Mouse (Mus musculus) myocyte (in vitro differentiated cells): ENCODE results near the gene Cd37. TPM values are rescaled to one million over a fixed set of nuclear protein-coding genes. Genes with fewer than 3 reads are reported as not detected.

Source experiments
- H3K27me3 ChIP-seq: one replicate; pipeline ENCODE4 v1.6.1; 2011; ENCODE audit not compliant: control insufficient read depth, insufficient read depth, insufficient read length
- H3K36me3 ChIP-seq: one replicate; pipeline ENCODE4 v1.6.1; 2011; ENCODE audit not compliant: control insufficient read depth, insufficient read depth
- H3K4me2 ChIP-seq: one replicate; pipeline ENCODE4 v1.6.1; 2011; ENCODE audit warnings: low read depth, control low read depth
- H3K4me3 ChIP-seq: one replicate; pipeline ENCODE4 v1.5.1; 2011; ENCODE audit warnings: mild to moderate bottlenecking, control low read depth, moderate library complexity
- H3K79me2 ChIP-seq: one replicate; pipeline ENCODE4 v1.6.1; 2011; ENCODE audit not compliant: control insufficient read depth, insufficient read depth
- H3ac ChIP-seq: one replicate; pipeline ENCODE4 v1.6.1; 2011; ENCODE audit not compliant: control insufficient read depth, insufficient read length
- CEBPB ChIP-seq: IDR thresholded peaks from 2 replicates; pipeline ENCODE4 v1.6.1; 2011; ENCODE audit warnings: mild to moderate bottlenecking, moderate library complexity; ENCODE audit not compliant: poor library complexity, insufficient read depth, severe bottlenecking
- E2F4 ChIP-seq: IDR thresholded peaks from one replicate; pipeline ENCODE4 v1.6.1; 2011; ENCODE audit warnings: mild to moderate bottlenecking, control low read depth, moderate library complexity; ENCODE audit not compliant: insufficient read depth
- MAX ChIP-seq: IDR thresholded peaks from one replicate; pipeline ENCODE4 v1.6.1; 2011; ENCODE audit warnings: low read depth, mild to moderate bottlenecking, control low read depth
- MYOD1 ChIP-seq, 3 experiments: IDR thresholded peaks; one replicate each; pipeline ENCODE4 v1.6.1; 2011; ENCODE audit warnings: control low read depth in 2 of 3, low read depth in 2 of 3, mild to moderate bottlenecking in 2 of 3, moderate library complexity in 1 of 3; ENCODE audit not compliant: insufficient read length in 2 of 3, control insufficient read depth in 1 of 3
- MYOG ChIP-seq, 3 experiments: IDR thresholded peaks; one replicate each; pipeline ENCODE4 v1.6.1; 2011; ENCODE audit warnings: control low read depth in 2 of 3, low read depth in 2 of 3, mild to moderate bottlenecking in 2 of 3; ENCODE audit not compliant: insufficient read length in 2 of 3, control insufficient read depth in 1 of 3, insufficient read depth in 1 of 3
- POLR2A ChIP-seq: IDR thresholded peaks from one replicate; pipeline ENCODE4 v1.6.1; 2011; ENCODE audit warnings: low read depth, mild to moderate bottlenecking, control low read depth, moderate library complexity; ENCODE audit not compliant: insufficient read length
- POLR2AphosphoS2 ChIP-seq: IDR thresholded peaks from one replicate; pipeline ENCODE4 v1.6.1; 2011; ENCODE audit warnings: low read depth, control low read depth; ENCODE audit not compliant: insufficient read length
- REST ChIP-seq: IDR thresholded peaks from one replicate; pipeline ENCODE4 v1.6.1; 2011; ENCODE audit warnings: mild to moderate bottlenecking, control low read depth, moderate library complexity; ENCODE audit not compliant: insufficient read depth, insufficient read length
- SRF ChIP-seq: IDR thresholded peaks from one replicate; pipeline ENCODE4 v1.6.1; 2011; ENCODE audit warnings: low read depth; ENCODE audit not compliant: control insufficient read depth, insufficient read length
- TCF12 ChIP-seq: IDR thresholded peaks from one replicate; pipeline ENCODE4 v1.6.1; 2011; ENCODE audit warnings: mild to moderate bottlenecking, control low read depth; ENCODE audit not compliant: poor library complexity, insufficient read depth, severe bottlenecking
- TCF3 ChIP-seq: IDR thresholded peaks from one replicate; pipeline ENCODE4 v1.6.1; 2011; ENCODE audit warnings: low read depth, control low read depth; ENCODE audit not compliant: insufficient read length
- USF1 ChIP-seq: IDR thresholded peaks from one replicate; pipeline ENCODE4 v1.6.1; 2011; ENCODE audit warnings: low read depth, mild to moderate bottlenecking, control low read depth, moderate library complexity
- polyA plus RNA-seq: library from polyadenylated mRNA; unstranded; fragments of >200 nt; fragmentation: generic; extraction: Trizol; gene quantifications from one replicate; pipeline ENCODE4 v1.2.1, GENCODE M21; 2012; ENCODE audit warnings: missing spikeins

Cd37 gene
- polyA plus RNA-seq, 1 experiment, result 0.18 TPM

DNA sequence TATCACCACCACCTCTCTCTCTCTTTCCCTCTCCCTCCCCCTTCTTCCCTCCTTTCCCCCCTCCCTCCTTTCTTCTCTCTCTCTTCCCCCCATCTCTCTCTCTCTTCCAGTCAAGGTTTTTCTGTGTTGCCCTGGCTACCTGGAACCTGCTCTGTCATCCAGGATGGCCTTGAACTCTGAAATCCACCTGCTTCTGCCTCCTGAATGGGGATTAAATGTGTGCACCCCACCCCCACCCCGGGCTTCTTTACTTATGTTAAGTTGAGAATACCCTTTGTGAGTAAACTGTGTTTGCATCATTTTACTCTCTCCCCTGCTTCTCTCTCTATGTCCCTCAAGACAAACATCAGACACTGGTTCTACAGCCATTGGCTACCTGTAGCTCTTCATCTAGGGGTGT is 26.6 kb upstream of the Cd37 start:
- peaks cover 87% of the 10 kb centered on the region for H3K27me3 ChIP-seq
- H3ac ChIP-seq, result no peak overlapping the region
- H3K4me3 ChIP-seq, result no peak overlapping the region
- no peaks in the 10 kb centered on the region for H3K36me3 ChIP-seq
- no peak overlapping the region for H3K4me2 ChIP-seq
- TF ChIP-seq POLR2AphosphoS2 (no peak), MYOD1 (IDR thresholded peaks at IDR 0.05; ENCODE audit: control insufficient read depth in 1 of 3, insufficient read length in 2 of 3, low read depth in 2 of 3) (no peak)
- no peaks in the 10 kb centered on the region for H3K79me2 ChIP-seq

DNA sequence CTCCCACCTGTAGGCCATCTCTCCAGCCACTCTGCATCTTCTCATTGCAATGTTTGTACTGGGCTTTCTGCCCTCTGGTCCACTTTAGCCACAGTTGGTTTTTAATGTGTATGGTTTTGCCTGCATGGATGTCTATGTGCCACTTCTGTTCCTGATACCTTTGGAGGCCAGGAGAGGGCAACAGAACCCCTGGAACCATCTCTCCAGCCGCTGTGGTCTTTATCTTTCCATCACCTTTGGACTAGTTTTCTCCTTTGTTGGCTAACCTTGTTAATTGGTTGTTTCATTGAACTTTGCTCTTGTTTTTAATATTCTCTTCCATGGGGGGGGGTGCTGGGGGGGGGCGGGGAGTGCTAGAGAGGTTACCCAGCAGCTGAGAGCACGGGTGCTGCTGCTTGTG is 25.4 kb upstream of the Cd37 start:
- Histone ChIP-seq H3K27me3 (peaks cover 92% of the 10 kb centered on the region), H3K4me2 (no peak overlapping the region), H3K79me2 (no peaks in the 10 kb centered on the region), H3ac (no peak overlapping the region), H3K4me3 (no peak overlapping the region), H3K36me3 (no peaks in the 10 kb centered on the region)
- no peak for TF ChIP-seq SRF
- no peak for TF ChIP-seq POLR2A
- TF ChIP-seq TCF12, result no peak
- no peak for TF ChIP-seq REST
- TF ChIP-seq MAX, result no peak
- no peak for TF ChIP-seq MYOG (IDR thresholded peaks at IDR 0.05; ENCODE audit: control insufficient read depth in 1 of 3, insufficient read depth in 1 of 3, insufficient read length in 2 of 3, low read depth in 2 of 3)
- no peak for TF ChIP-seq TCF3
- no peak for TF ChIP-seq E2F4
- TF ChIP-seq USF1, result no peak
- TF ChIP-seq CEBPB, result no peak
- no peak for TF ChIP-seq MYOD1 (IDR thresholded peaks at IDR 0.05; ENCODE audit: control insufficient read depth in 1 of 3, insufficient read length in 2 of 3, low read depth in 2 of 3)
- no peak for TF ChIP-seq POLR2AphosphoS2

DNA sequence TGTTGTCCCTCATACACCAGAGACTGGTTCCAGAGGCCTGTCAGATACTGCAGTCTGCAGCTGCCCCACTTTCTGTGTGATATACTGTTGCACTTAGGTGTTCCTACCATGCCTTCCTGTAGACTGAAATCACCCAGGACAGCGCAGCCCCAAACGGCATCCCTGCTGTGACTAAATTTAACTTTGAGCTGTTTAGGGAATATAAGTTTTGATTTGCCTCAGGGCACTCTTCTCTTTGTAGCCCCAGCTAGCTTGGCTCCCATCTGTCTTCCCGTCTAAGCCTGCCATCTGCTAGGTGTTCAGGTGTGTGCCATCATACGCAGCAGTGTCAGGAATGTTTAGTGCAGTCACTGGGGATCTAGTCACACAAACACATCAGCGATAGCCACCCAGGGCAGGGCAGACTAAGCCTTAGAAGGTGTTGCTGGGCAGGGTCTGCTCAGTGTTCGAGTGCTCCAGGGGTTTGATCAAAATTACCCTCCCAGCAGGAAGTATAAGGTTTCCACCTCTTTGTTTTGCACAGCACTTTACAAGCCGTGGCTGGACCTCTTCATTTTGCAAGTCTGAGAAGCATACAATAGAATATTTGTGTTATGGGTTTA is 24.2 kb upstream of the Cd37 start:
- TF ChIP-seq SRF, result no peak
- TF ChIP-seq MAX, result no peak
- TF ChIP-seq CEBPB, result no peak
- TF ChIP-seq POLR2AphosphoS2, result no peak
- no peak for TF ChIP-seq E2F4
- no peak for TF ChIP-seq TCF3
- no peak for TF ChIP-seq USF1
- TF ChIP-seq POLR2A, result no peak
- no peak for TF ChIP-seq MYOG (IDR thresholded peaks at IDR 0.05; ENCODE audit: control insufficient read depth in 1 of 3, insufficient read depth in 1 of 3, insufficient read length in 2 of 3, low read depth in 2 of 3)
- TF ChIP-seq MYOD1 (IDR thresholded peaks at IDR 0.05; ENCODE audit: control insufficient read depth in 1 of 3, insufficient read length in 2 of 3, low read depth in 2 of 3), result no peak
- peaks cover 92% of the 10 kb centered on the region for H3K27me3 ChIP-seq
- no peak overlapping the region for H3K4me3 ChIP-seq

DNA sequence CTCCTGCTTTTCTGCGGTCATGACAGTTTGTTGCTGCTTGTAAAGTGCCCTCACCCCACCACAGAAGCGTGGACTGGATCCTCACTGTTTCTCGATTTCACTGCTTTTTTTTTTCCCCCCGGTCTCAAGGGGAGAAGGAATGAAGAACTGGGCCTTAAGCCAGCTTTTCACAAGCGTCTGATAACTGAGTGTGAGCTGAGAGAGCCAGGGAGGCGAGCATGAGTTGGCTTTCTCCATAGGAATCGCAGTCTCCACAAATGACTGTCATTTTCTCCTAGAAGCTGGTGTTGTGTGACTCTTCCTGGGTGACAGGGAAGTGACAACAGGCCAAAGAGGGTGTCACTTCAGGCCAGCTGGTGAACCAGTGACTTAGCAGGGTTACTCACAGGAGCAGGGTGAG is 23.4 kb upstream of the Cd37 start:
- Histone ChIP-seq H3K36me3 (no peaks in the 10 kb centered on the region), H3K27me3 (peaks cover 91% of the 10 kb centered on the region), H3K79me2 (no peaks in the 10 kb centered on the region), H3K4me3 (no peak overlapping the region), H3K4me2 (no peak overlapping the region), H3ac (no peak overlapping the region)
- TF ChIP-seq USF1 (no peak), TCF12 (no peak), POLR2AphosphoS2 (no peak)

More for the DNA sequence above, 24.2 kb upstream of the Cd37 start:
- no peak overlapping the region for H3ac ChIP-seq
- no peak overlapping the region for H3K4me2 ChIP-seq
- no peaks in the 10 kb centered on the region for H3K79me2 ChIP-seq
- no peaks in the 10 kb centered on the region for H3K36me3 ChIP-seq

GRCm38 (mm10) chr7:45259281-45259680 is 20.4 kb upstream of the Cd37 start:
- H3K4me2 ChIP-seq, result no peak overlapping the region
- H3ac ChIP-seq, result no peak overlapping the region
- H3K36me3 ChIP-seq, result no peaks in the 10 kb centered on the region
- TF ChIP-seq MYOG (IDR thresholded peaks at IDR 0.05; ENCODE audit: control insufficient read depth in 1 of 3, insufficient read depth in 1 of 3, insufficient read length in 2 of 3, low read depth in 2 of 3), result no peak
- TF ChIP-seq POLR2AphosphoS2, result no peak
- no peak for TF ChIP-seq CEBPB
- no peak for TF ChIP-seq MAX
- no peaks in the 10 kb centered on the region for H3K79me2 ChIP-seq
- no peak overlapping the region for H3K4me3 ChIP-seq
- peaks cover 73% of the 10 kb centered on the region for H3K27me3 ChIP-seq
